Mouse (Mus musculus): ENCODE measurements around the gene Pax2. TPM values are rescaled to one million over a fixed set of nuclear protein-coding genes. Genes with fewer than 3 reads are reported as not detected.

Gene Pax2
- total and polyA plus RNA-seq, 3 experiments = not detected

- H3K4me1 ChIP-seq (ENCODE audit: control insufficient read depth in 1 of 2, insufficient read depth in 2 of 2, low read length in 2 of 2) = no peaks in the 10 kb centered on the region
- no peak overlapping the region for H3K27ac ChIP-seq (ENCODE audit: control insufficient read depth, low read depth, low read length)
- no peaks in the 10 kb centered on the region for H3K9me3 ChIP-seq (replicated peaks; ENCODE audit: insufficient read depth, low read length)
- TF ChIP-seq MEF2A (IDR thresholded peaks at IDR 0.05; ENCODE audit: extremely low read depth, insufficient replicate concordance, low read depth, low read length, poor library complexity, severe bottlenecking) = no peak
- TF ChIP-seq JUND (IDR thresholded peaks at IDR 0.05; ENCODE audit: low read depth, low read length) = no peak
- no peak for TF ChIP-seq MXI1 (IDR thresholded peaks at IDR 0.05; ENCODE audit: low read depth, low read length)
- no peak for TF ChIP-seq TAL1 (IDR thresholded peaks at IDR 0.05; ENCODE audit: low read length)
- no peak for TF ChIP-seq ELF1 (IDR thresholded peaks at IDR 0.05; ENCODE audit: low read depth, low read length)
- no peak for TF ChIP-seq NRF1 (IDR thresholded peaks at IDR 0.05; ENCODE audit: insufficient read depth, low read depth, low read length, poor library complexity, severe bottlenecking)
- TF ChIP-seq SMC3 (IDR thresholded peaks at IDR 0.05; ENCODE audit: low read depth, low read length) = no peak
- no peak for TF ChIP-seq POLR2A (IDR thresholded peaks at IDR 0.05; ENCODE audit: control insufficient read depth in 1 of 2, insufficient read depth in 1 of 2, low read depth in 1 of 2, low read length in 2 of 2, poor library complexity in 1 of 2)
- no peak for TF ChIP-seq GABPA (IDR thresholded peaks at IDR 0.05; ENCODE audit: low read depth, low read length)
- no peak for TF ChIP-seq SIN3A (IDR thresholded peaks at IDR 0.05; ENCODE audit: low read length)
- no peak for TF ChIP-seq RAD21 (IDR thresholded peaks at IDR 0.05; ENCODE audit: low read depth, low read length)
- no peak for TF ChIP-seq MAZ (IDR thresholded peaks at IDR 0.05; ENCODE audit: low read depth, low read length)
- TF ChIP-seq ZNF384 (IDR thresholded peaks at IDR 0.05; ENCODE audit: low read depth, low read length) = no peak
- no peak for TF ChIP-seq ZKSCAN1 (IDR thresholded peaks at IDR 0.05; ENCODE audit: low read depth, low read length)
- TF ChIP-seq E2F4 (IDR thresholded peaks at IDR 0.05; ENCODE audit: borderline replicate concordance, low read depth, low read length) = no peak
- no peak for TF ChIP-seq UBTF (IDR thresholded peaks at IDR 0.05; ENCODE audit: borderline replicate concordance, insufficient read depth, low read depth, low read length)
- TF ChIP-seq MYC (IDR thresholded peaks at IDR 0.05; ENCODE audit: low read depth, low read length) = no peak
- no peak overlapping the region for H3K9ac ChIP-seq (ENCODE audit: control insufficient read depth, low read depth, low read length, poor library complexity, severe bottlenecking)
- H3K36me3 ChIP-seq (ENCODE audit: control insufficient read depth in 1 of 2, insufficient read depth in 2 of 2, low read length in 2 of 2) = no peaks in the 10 kb centered on the region
- H3K79me2 ChIP-seq (ENCODE audit: control insufficient read depth, insufficient read depth, low read length, poor library complexity) = no peaks in the 10 kb centered on the region
- H3K27me3 ChIP-seq (ENCODE audit: control insufficient read depth in 1 of 2, insufficient read depth in 2 of 2, low read length in 2 of 2) = no peaks in the 10 kb centered on the region; a peak in 1 of 4 replicates
- no peak overlapping the region for H3K4me3 ChIP-seq (ENCODE audit: control insufficient read depth in 1 of 2, insufficient read depth in 1 of 2, low read depth in 2 of 2, low read length in 2 of 2)
- DNase-seq (ENCODE audit: low read depth, low spot score) = no peak
Measured at GRCm38 (mm10) chr19:44749061-44749990, 6.5 kb upstream of the Pax2 start.
